Mouse (Mus musculus) kidney, embryonic 15.5 days (tissue): ENCODE measurements around the gene Gm609. TPM values are rescaled to one million over a fixed set of nuclear protein-coding genes. Genes with fewer than 3 reads are reported as not detected.
"Not testable (repeated sequence)": the region's sequence is repeated elsewhere in the genome, so short reads cannot be mapped to it uniquely, and the experiment has no call there.

Source experiments
- ATAC-seq: fragments of 200-750 bp; cut with Nextera tagmentation; replicated peaks from 2 replicates; pipeline ENCODE4 v1.8.0; 2017; ENCODE audit warnings: moderate TSS enrichment; ENCODE audit not compliant: low FRiP score
- H3K27ac ChIP-seq: fragments of 300-500 bp; sonication (generic); 2 replicates; pipeline ENCODE4 v1.5.1; 2015; ENCODE audit warnings: mild to moderate bottlenecking, inconsistent platforms
- H3K27me3 ChIP-seq: fragments of 300-500 bp; sonication (generic); 2 replicates; pipeline ENCODE4 v1.6.1; 2015; ENCODE audit warnings: inconsistent platforms
- H3K36me3 ChIP-seq: fragments of 300-500 bp; sonication (generic); 2 replicates; pipeline ENCODE4 v1.6.1; 2015; ENCODE audit warnings: inconsistent platforms
- H3K4me1 ChIP-seq: fragments of 300-500 bp; sonication (generic); 2 replicates; pipeline ENCODE4 v1.6.1; 2015; ENCODE audit warnings: inconsistent platforms
- H3K4me2 ChIP-seq: fragments of 300-500 bp; sonication (generic); 2 replicates; pipeline ENCODE4 v1.6.1; 2015; ENCODE audit warnings: moderate library complexity, mild to moderate bottlenecking, inconsistent platforms
- H3K4me3 ChIP-seq: fragments of 300-500 bp; sonication (generic); replicated peaks from 2 replicates; pipeline ENCODE4 v1.5.1; 2015; ENCODE audit warnings: mild to moderate bottlenecking, inconsistent platforms
- H3K9ac ChIP-seq: fragments of 300-500 bp; sonication (generic); 2 replicates; pipeline ENCODE4 v1.6.1; 2015; ENCODE audit warnings: mild to moderate bottlenecking, inconsistent platforms
- H3K9me3 ChIP-seq: fragments of 300-500 bp; sonication (generic); replicated peaks from 2 replicates; pipeline ENCODE4 v1.6.1; 2016; ENCODE audit warnings: inconsistent platforms
- WGBS: fragments of 180-500 bp; shearing (Covaris S2); methylation state at CpG from one replicate; pipeline ENCODE4 v1.1.7; 2015; ENCODE audit warnings: mixed read lengths; 5-methylcytosine and 5-hydroxymethylcytosine counted together
- polyA plus RNA-seq: library from polyadenylated mRNA; unstranded; fragments of >200 nt; fragmentation: Nextera tagmentation; extraction: Ambion mirVana; gene quantifications from 2 replicates; pipeline ENCODE4 v1.2.1, GENCODE M21; 2015

Gm609 gene
- polyA plus RNA-seq, result 0.61 and 0.80 TPM in 2 replicates

GRCm38 (mm10) chr16:45492927-45493326 is at the start of gene Gm609:
TSS of gene Gm609 (minus strand) at chr16:45492969.
- Histone ChIP-seq H3K27ac (peak within 1 kb of the TSS; percentile 41; the same call in 1 of the 2 replicates), H3K4me1 (no peaks in the 10 kb centered on the region), H3K27me3 (no peaks in the 10 kb centered on the region), H3K9me3 (no peaks in the 10 kb centered on the region), H3K4me3 (no peak within 1 kb of the TSS), H3K36me3 (no peaks in the 10 kb centered on the region), H3K4me2 (0 out of 2 replicates have a peak within 1 kb of the TSS, but pooled peaks have one; percentile 12), H3K9ac (no peak within 1 kb of the TSS)
- ATAC-seq, result peak; percentile 99
- WGBS, result 61% methylated on average over 5 of the region's 5 CpGs

GRCm38 (mm10) chr16:45542108-45542507 is 49.3 kb upstream of the Gm609 start:
- Histone ChIP-seq H3K4me3 (no peak overlapping the region), H3K36me3 (no peaks in the 10 kb centered on the region), H3K4me2 (no peak overlapping the region), H3K4me1 (no peaks in the 10 kb centered on the region), H3K9ac (no peak overlapping the region), H3K27me3 (no peaks in the 10 kb centered on the region), H3K27ac (no peak overlapping the region), H3K9me3 (no peaks in the 10 kb centered on the region)
- ATAC-seq, result no peak

GRCm38 (mm10) chr16:45538342-45538741 is 45.6 kb upstream of the Gm609 start:
- WGBS, result 80% methylated on average over 1 of the region's 1 CpGs
- H3K4me1 ChIP-seq, H3K4me2 ChIP-seq, ATAC-seq, H3K9ac ChIP-seq, H3K36me3 ChIP-seq, H3K9me3 ChIP-seq, H3K27me3 ChIP-seq, H3K4me3 ChIP-seq, H3K27ac ChIP-seq: not testable (repeated sequence)

- Histone ChIP-seq H3K4me3 (no peak within 1 kb of the TSS), H3K9me3 (no peaks in the 10 kb centered on the region), H3K9ac (no peak within 1 kb of the TSS), H3K4me2 (no peak within 1 kb of the TSS), H3K27me3 (no peaks in the 10 kb centered on the region), H3K4me1 (no peaks in the 10 kb centered on the region), H3K27ac (no peak within 1 kb of the TSS), H3K36me3 (no peaks in the 10 kb centered on the region)
- ATAC-seq, result no peak
- 94% methylated on average over 5 of the region's 5 CpGs for WGBS
Observed at GRCm38 (mm10) chr16:45535009-45535408, 42.2 kb upstream of the Gm609 start, which contains the start of gene Slc9c1. TSS of gene Slc9c1 (plus strand) at chr16:45535309.

GRCm38 (mm10) chr16:45531950-45532349 is 39.2 kb upstream of the Gm609 start, which contains the start of gene Gm17783:
TSS of gene Gm17783 (minus strand) at chr16:45532050.
- no peak within 1 kb of the TSS for H3K9ac ChIP-seq
- H3K4me3 ChIP-seq, result no peak within 1 kb of the TSS
- H3K27ac ChIP-seq, result no peak within 1 kb of the TSS
- no peaks in the 10 kb centered on the region for H3K4me1 ChIP-seq
- 70% methylated on average over 4 of the region's 4 CpGs for WGBS
- no peaks in the 10 kb centered on the region for H3K36me3 ChIP-seq
- no peaks in the 10 kb centered on the region for H3K27me3 ChIP-seq
- ATAC-seq, result no peak
- H3K4me2 ChIP-seq, result no peak within 1 kb of the TSS
- H3K9me3 ChIP-seq, result no peaks in the 10 kb centered on the region

GRCm38 (mm10) chr16:45525551-45525950 is 32.8 kb upstream of the Gm609 start:
- Histone ChIP-seq H3K9me3 (no peaks in the 10 kb centered on the region), H3K9ac (no peak overlapping the region), H3K4me3 (no peak overlapping the region), H3K27me3 (no peaks in the 10 kb centered on the region), H3K4me2 (no peak overlapping the region), H3K27ac (no peak overlapping the region), H3K4me1 (no peaks in the 10 kb centered on the region), H3K36me3 (no peaks in the 10 kb centered on the region)
- ATAC-seq, result no peak
- WGBS, result 86% methylated on average over 5 of the region's 5 CpGs

- H3K4me2 ChIP-seq, result no peak overlapping the region
- no peaks in the 10 kb centered on the region for H3K4me1 ChIP-seq
- no peak overlapping the region for H3K4me3 ChIP-seq
- no peaks in the 10 kb centered on the region for H3K9me3 ChIP-seq
- H3K36me3 ChIP-seq, result no peaks in the 10 kb centered on the region
- H3K9ac ChIP-seq, result no peak overlapping the region
- WGBS, result 77% methylated on average over 1 of the region's 1 CpGs
- no peaks in the 10 kb centered on the region for H3K27me3 ChIP-seq
- no peak overlapping the region for H3K27ac ChIP-seq
- ATAC-seq, result no peak
Observed at GRCm38 (mm10) chr16:45495326-45495725, 2.6 kb upstream of the Gm609 start.

- no peak overlapping the region for H3K9ac ChIP-seq
- no peaks in the 10 kb centered on the region for H3K9me3 ChIP-seq
- H3K27ac ChIP-seq, result no peak overlapping the region
- H3K36me3 ChIP-seq, result no peaks in the 10 kb centered on the region
- H3K4me1 ChIP-seq, result no peaks in the 10 kb centered on the region
- H3K27me3 ChIP-seq, result no peaks in the 10 kb centered on the region
- ATAC-seq, result no peak
- H3K4me3 ChIP-seq, result no peak overlapping the region
- H3K4me2 ChIP-seq, result no peak overlapping the region
Observed at GRCm38 (mm10) chr16:45476991-45477390, 15.8 kb downstream of the Gm609 start.

- H3K9me3 ChIP-seq, H3K36me3 ChIP-seq, H3K27me3 ChIP-seq, H3K4me3 ChIP-seq, ATAC-seq, H3K4me2 ChIP-seq, H3K4me1 ChIP-seq, H3K9ac ChIP-seq: not testable (repeated sequence)
- H3K27ac ChIP-seq, result peak overlapping the region; percentile 79
- 41% methylated on average over 3 of the region's 3 CpGs for WGBS
Observed at GRCm38 (mm10) chr16:45471836-45472235, 20.9 kb downstream of the Gm609 start.

- Histone ChIP-seq H3K27ac (no peak overlapping the region), H3K36me3 (no peaks in the 10 kb centered on the region), H3K9ac (no peak overlapping the region), H3K4me2 (no peak overlapping the region), H3K4me3 (no peak overlapping the region), H3K4me1 (no peaks in the 10 kb centered on the region), H3K27me3 (no peaks in the 10 kb centered on the region), H3K9me3 (no peaks in the 10 kb centered on the region)
- no peak for ATAC-seq
Observed at GRCm38 (mm10) chr16:45454762-45455161, 38.0 kb downstream of the Gm609 start.

GRCm38 (mm10) chr16:45437230-45437739 is 55.5 kb downstream of the Gm609 start:
- ATAC-seq, result no peak

GRCm38 (mm10) chr16:45435591-45435990 is 57.2 kb downstream of the Gm609 start:
- Histone ChIP-seq H3K27ac (no peak overlapping the region), H3K4me3 (no peak overlapping the region), H3K4me2 (no peak overlapping the region), H3K9me3 (no peaks in the 10 kb centered on the region), H3K27me3 (no peaks in the 10 kb centered on the region), H3K36me3 (no peaks in the 10 kb centered on the region), H3K4me1 (no peaks in the 10 kb centered on the region), H3K9ac (no peak overlapping the region)
- ATAC-seq, result no peak

More at GRCm38 (mm10) chr16:45437230-45437739, 55.5 kb downstream of the Gm609 start:
- Histone ChIP-seq H3K4me2 (no peak overlapping the region), H3K9ac (no peak overlapping the region), H3K4me1 (no peaks in the 10 kb centered on the region), H3K27me3 (no peaks in the 10 kb centered on the region), H3K9me3 (no peaks in the 10 kb centered on the region), H3K27ac (no peak overlapping the region), H3K4me3 (no peak overlapping the region), H3K36me3 (no peaks in the 10 kb centered on the region)
- WGBS, result 87% methylated on average over 1 of the region's 1 CpGs

- Histone ChIP-seq H3K27ac (no peak overlapping the region), H3K9ac (no peak overlapping the region), H3K36me3 (no peaks in the 10 kb centered on the region), H3K4me1 (no peaks in the 10 kb centered on the region), H3K9me3 (no peaks in the 10 kb centered on the region), H3K4me2 (no peak overlapping the region), H3K4me3 (no peak overlapping the region), H3K27me3 (no peaks in the 10 kb centered on the region)
- ATAC-seq, result no peak
- 83% methylated on average over 9 of the region's 9 CpGs for WGBS
Observed at GRCm38 (mm10) chr16:45427651-45428050, 65.1 kb downstream of the Gm609 start.
